Mouse (Mus musculus): ENCODE measurements at regions not wholly inside any gene's neighbourhood (a gene's known extent, or its start where the extent isn't known, plus 50 kb on each side); places are given as distances from the start of the nearest gene placed in this dataset.

DNA sequence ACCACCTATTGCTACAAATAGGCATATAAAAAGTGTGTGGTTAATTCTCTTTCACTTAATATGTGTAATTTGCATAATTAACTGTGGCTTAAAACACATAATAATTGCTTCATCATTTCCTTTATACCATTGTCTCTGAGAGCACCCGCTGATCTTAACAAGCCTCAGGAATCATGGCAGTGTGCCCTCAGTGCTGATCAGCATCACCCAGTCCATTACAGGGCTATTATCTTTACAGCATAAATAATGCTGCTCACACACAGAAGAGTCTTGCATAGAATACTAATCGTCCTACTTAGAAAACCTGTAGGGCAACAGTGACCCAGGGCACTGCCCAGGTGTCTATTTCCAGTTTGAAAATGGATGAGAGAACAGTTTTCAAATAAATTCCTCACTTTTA, 102.4 kb downstream of the Gm597 start:
- H3K4me1 ChIP-seq (ENCODE audit: control insufficient read depth, insufficient read depth, low read length) = no peaks in the 10 kb centered on the region
- H3K4me2 ChIP-seq = no peak overlapping the region
- no peak overlapping the region for H3K4me3 ChIP-seq (ENCODE audit: low read depth, low read length)
- DNase-seq (ENCODE audit: low spot score, missing footprints) (no peak), ATAC-seq (ENCODE audit: low FRiP score) (no peak)
- no peak overlapping the region for H3K9ac ChIP-seq (ENCODE audit: low read length)
- no peaks in the 10 kb centered on the region for H3K36me3 ChIP-seq (ENCODE audit: control insufficient read depth, insufficient read depth, low read length)
- no peaks in the 10 kb centered on the region for H3K27me3 ChIP-seq (ENCODE audit: control insufficient read depth, insufficient read depth, low read length)
- H3K9me3 ChIP-seq (ENCODE audit: control insufficient read depth, low read length) = no peaks in the 10 kb centered on the region
- 89% methylated on average over 2 of the region's 2 CpGs for WGBS
- no peak overlapping the region for H3K27ac ChIP-seq (ENCODE audit: low read depth, low read length)

DNA sequence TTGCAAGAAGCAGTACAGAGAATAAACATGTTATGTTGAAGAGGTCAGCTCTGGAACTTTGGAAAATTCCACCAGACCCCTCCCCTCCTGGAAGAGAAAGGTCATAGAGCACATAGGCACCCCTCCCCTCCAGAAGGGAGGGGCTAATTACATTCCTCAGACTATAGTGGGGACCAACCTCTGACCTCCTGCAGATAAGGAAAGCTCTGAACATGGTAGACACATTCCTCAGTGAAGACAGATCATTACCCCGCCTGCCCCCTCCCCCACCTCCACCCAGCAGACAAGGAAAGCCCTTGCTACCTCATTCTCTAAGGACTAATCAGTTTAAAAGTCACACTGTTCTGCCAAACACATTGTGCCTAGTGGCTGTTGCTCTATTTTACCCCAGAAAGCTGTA, 104.7 kb downstream of the Gm597 start:
- H3K9me3 ChIP-seq (ENCODE audit: control insufficient read depth, low read length) = no peaks in the 10 kb centered on the region
- no peak for ATAC-seq (ENCODE audit: low FRiP score)
- no peak overlapping the region for H3K4me3 ChIP-seq (ENCODE audit: low read depth, low read length)

DNA sequence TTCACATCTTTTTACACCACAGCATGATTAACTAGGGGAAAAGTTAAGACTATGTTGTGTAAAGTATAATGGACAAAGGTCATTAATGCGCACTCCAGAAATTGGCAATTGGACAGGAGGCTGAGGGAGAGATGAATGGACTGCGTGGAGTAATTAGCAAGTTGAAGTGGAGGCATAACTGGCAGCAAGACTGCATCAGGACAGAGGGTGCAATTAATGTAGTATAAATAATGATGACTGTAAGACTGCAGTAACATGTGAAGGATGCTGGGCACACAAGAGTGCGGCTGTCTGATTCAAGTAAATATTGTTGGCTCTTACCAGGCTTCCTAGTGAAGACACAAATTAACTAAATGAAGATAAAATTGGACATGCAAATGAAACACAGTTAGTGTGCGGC, 139.2 kb downstream of the Gm597 start:
- Histone ChIP-seq H3K36me3 (ENCODE audit: control insufficient read depth, insufficient read depth, low read length) (no peaks in the 10 kb centered on the region), H3K4me2 (no peak overlapping the region), H3K4me3 (ENCODE audit: low read depth, low read length) (no peak overlapping the region), H3K4me1 (ENCODE audit: control insufficient read depth, insufficient read depth, low read length) (no peaks in the 10 kb centered on the region), H3K9ac (ENCODE audit: low read length) (no peak overlapping the region), H3K27ac (ENCODE audit: low read depth, low read length) (no peak overlapping the region), H3K9me3 (ENCODE audit: control insufficient read depth, low read length) (no peaks in the 10 kb centered on the region), H3K27me3 (ENCODE audit: control insufficient read depth, insufficient read depth, low read length) (no peaks in the 10 kb centered on the region)
- no peak for ATAC-seq (ENCODE audit: low FRiP score)
- 94% methylated on average over 4 of the region's 4 CpGs for WGBS
- no peak for DNase-seq (ENCODE audit: low spot score, missing footprints)

More for the DNA sequence above, 104.7 kb downstream of the Gm597 start:
- Histone ChIP-seq H3K27ac (ENCODE audit: low read depth, low read length) (no peak overlapping the region), H3K36me3 (ENCODE audit: control insufficient read depth, insufficient read depth, low read length) (no peaks in the 10 kb centered on the region), H3K9ac (ENCODE audit: low read length) (no peak overlapping the region), H3K4me1 (ENCODE audit: control insufficient read depth, insufficient read depth, low read length) (no peaks in the 10 kb centered on the region), H3K27me3 (ENCODE audit: control insufficient read depth, insufficient read depth, low read length) (no peaks in the 10 kb centered on the region), H3K4me2 (no peak overlapping the region)
- WGBS = 23% methylated on average over 1 of the region's 1 CpGs
- DNase-seq (ENCODE audit: low spot score, missing footprints) = no peak

DNA sequence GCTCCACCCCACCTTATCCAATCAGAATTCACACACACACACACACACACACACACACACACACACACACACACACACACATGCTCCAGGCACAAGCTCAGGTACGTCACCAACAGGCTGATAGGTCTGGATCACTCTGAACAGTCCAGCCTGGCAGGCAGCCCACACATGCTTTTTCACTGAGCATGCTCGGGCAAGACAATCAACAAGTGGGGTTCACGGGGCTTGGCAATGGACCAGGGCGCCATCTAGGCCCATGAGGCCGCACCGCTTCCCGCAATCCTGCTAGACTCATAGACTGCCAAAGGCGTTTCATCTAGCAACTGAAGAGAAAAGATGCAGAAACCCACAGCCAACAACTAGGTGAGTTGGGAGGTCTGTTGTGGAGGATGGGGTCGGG, 157.3 kb downstream of the Gm597 start:
- H3K9ac ChIP-seq (ENCODE audit: low read length) = no peak overlapping the region
- no peak for ATAC-seq (ENCODE audit: low FRiP score)
- no peaks in the 10 kb centered on the region for H3K9me3 ChIP-seq (ENCODE audit: control insufficient read depth, low read length)
- WGBS = 87% methylated on average over 9 of the region's 9 CpGs
- H3K4me2 ChIP-seq = no peak overlapping the region
- no peak overlapping the region for H3K4me3 ChIP-seq (ENCODE audit: low read depth, low read length)
- H3K36me3 ChIP-seq (ENCODE audit: control insufficient read depth, insufficient read depth, low read length) = no peaks in the 10 kb centered on the region
- no peak overlapping the region for H3K27ac ChIP-seq (ENCODE audit: low read depth, low read length)
- DNase-seq (ENCODE audit: low spot score, missing footprints) = no peak
- no peaks in the 10 kb centered on the region for H3K27me3 ChIP-seq (ENCODE audit: control insufficient read depth, insufficient read depth, low read length)
- no peaks in the 10 kb centered on the region for H3K4me1 ChIP-seq (ENCODE audit: control insufficient read depth, insufficient read depth, low read length)

DNA sequence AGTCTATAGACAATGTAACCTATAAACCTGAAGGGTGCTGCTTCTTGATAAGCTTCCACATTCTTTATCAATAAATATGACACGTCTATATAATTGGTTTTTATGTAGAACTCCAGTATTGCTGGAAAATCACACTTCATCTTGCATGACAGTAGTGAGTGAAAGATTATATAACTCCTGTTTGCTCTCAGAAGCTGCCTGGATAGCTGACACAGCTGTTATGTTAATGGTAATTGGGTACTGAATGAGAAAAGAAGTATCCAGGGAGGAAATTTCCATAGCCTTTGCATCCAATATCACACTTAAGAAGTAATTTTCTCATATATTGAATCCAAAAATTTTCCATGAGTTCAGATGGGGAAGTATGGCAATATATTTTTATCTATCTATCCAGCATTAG, 177.7 kb downstream of the Gm597 start:
- Histone ChIP-seq H3K4me3 (ENCODE audit: low read depth, low read length) (no peak overlapping the region), H3K27ac (ENCODE audit: low read depth, low read length) (no peak overlapping the region), H3K36me3 (ENCODE audit: control insufficient read depth, insufficient read depth, low read length) (no peaks in the 10 kb centered on the region), H3K9me3 (ENCODE audit: control insufficient read depth, low read length) (no peaks in the 10 kb centered on the region), H3K9ac (ENCODE audit: low read length) (no peak overlapping the region), H3K4me1 (ENCODE audit: control insufficient read depth, insufficient read depth, low read length) (no peaks in the 10 kb centered on the region), H3K4me2 (no peak overlapping the region), H3K27me3 (ENCODE audit: control insufficient read depth, insufficient read depth, low read length) (no peaks in the 10 kb centered on the region)
- WGBS = 74% methylated on average over 1 of the region's 1 CpGs
- DNase-seq (ENCODE audit: low spot score, missing footprints) (no peak), ATAC-seq (ENCODE audit: low FRiP score) (no peak)

DNA sequence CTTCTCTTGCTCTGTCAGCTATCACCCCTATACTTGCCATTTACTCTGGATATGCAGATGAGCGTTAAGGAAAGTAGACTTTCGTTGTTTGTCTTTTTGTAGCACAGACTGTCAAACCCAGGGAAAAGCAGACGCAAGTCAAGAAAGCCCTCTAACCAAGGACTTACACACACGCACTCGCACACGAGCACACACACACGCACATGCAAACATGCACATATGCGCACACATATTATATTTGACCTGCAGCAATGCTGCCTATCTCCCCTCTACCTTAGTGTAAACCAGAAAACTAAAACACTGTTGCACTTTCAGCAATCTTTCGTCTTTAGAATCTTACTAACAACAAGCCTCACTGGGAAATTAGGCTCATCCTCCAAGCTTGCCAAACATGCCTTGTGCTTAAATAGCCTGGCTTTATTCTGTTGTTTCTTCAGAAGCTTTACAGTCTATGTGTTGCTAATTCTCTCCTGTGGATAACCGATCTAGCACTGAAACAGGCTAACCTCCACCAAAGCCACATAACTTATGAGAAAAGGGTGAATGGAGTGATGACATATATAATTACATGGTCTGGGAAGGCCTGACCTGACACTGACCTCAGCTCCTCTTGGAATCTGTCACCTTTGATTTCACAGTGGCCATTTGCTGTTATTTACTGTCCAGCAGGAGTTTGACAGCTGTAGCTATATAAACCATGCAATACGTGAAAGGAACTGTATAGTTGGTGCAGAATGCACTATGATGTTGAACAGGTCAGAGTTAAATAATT, 214.5 kb downstream of the Gm597 start:
- 0 out of 2 replicates have a peak overlapping the region, but pooled peaks have one; percentile 36 for H3K27ac ChIP-seq (ENCODE audit: low read depth, low read length)
- H3K36me3 ChIP-seq (ENCODE audit: control insufficient read depth, insufficient read depth, low read length) = no peaks in the 10 kb centered on the region
- H3K4me1 ChIP-seq (ENCODE audit: control insufficient read depth, insufficient read depth, low read length) = no peaks in the 10 kb centered on the region
- DNase-seq (ENCODE audit: low spot score, missing footprints) (no peak), ATAC-seq (ENCODE audit: low FRiP score) (peak; percentile 90)
- H3K4me2 ChIP-seq = no peak overlapping the region
- H3K9me3 ChIP-seq (ENCODE audit: control insufficient read depth, low read length) = no peaks in the 10 kb centered on the region
- H3K27me3 ChIP-seq (ENCODE audit: control insufficient read depth, insufficient read depth, low read length) = no peaks in the 10 kb centered on the region
- no peak overlapping the region for H3K4me3 ChIP-seq (ENCODE audit: low read depth, low read length)
- WGBS = 69% methylated on average over 11 of the region's 11 CpGs
- H3K9ac ChIP-seq (ENCODE audit: low read length) = no peak overlapping the region

DNA sequence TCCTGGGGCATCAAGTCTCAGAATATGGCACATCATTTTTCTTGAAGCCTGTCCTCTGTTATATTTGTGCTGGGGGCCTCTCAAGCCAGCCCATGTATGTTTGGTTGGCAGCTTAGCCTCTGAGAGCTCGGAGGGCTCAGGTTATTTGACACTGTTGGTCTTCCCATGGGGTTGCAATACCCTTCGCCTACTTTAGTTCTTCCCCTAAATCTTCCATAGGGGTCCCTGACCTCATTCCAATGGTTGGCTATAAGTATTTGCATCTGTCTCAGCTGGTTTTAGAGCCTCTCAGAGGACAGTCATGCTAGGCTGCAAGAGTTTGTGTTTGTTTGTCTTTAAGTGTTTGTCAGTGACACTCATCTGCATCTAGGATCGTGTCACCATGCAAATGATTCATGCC, 216.2 kb downstream of the Gm597 start:
- Histone ChIP-seq H3K4me3 (ENCODE audit: low read depth, low read length) (no peak overlapping the region), H3K27me3 (ENCODE audit: control insufficient read depth, insufficient read depth, low read length) (no peaks in the 10 kb centered on the region), H3K4me1 (ENCODE audit: control insufficient read depth, insufficient read depth, low read length) (no peaks in the 10 kb centered on the region), H3K27ac (ENCODE audit: low read depth, low read length) (no peak overlapping the region), H3K36me3 (ENCODE audit: control insufficient read depth, insufficient read depth, low read length) (no peaks in the 10 kb centered on the region), H3K9me3 (ENCODE audit: control insufficient read depth, low read length) (no peaks in the 10 kb centered on the region), H3K9ac (ENCODE audit: low read length) (no peak overlapping the region), H3K4me2 (no peak overlapping the region)
- ATAC-seq (ENCODE audit: low FRiP score) (no peak), DNase-seq (ENCODE audit: low spot score, missing footprints) (no peak)
- 84% methylated on average over 3 of the region's 3 CpGs for WGBS

Measured in midbrain, embryonic 11.5 days (tissue).